Mouse (Mus musculus): Measurements from ENCODE around the gene Sipa1l1. TPM values are rescaled to one million over a fixed set of nuclear protein-coding genes. Genes with fewer than 3 reads are reported as not detected.
A peak's percentile ranks its signal among the peaks of the same experiment; 100 is the strongest.

Sipa1l1 gene
- total RNA-seq, 2 experiments from 2014 or later: 35.2 to 44.3 TPM

DNA sequence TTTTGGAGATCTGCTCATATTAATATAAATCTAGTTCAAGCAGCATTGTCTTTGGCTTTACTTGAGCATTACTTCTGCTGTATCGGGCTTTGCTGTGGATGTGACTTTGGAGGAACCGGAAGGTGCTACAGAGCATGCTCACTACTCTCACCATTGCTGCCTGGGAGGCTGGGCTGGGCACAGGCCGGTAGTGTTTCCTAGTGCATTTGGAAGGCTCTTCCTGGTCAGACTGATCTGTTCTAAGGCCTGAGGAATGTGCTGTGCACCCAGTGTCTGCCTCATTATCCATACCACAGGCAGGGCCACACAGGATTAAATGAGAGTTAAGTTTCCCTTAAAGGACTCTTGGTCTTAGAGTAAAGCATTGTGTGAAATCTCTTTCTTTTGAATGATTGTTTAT lies 79.4 kb downstream of the Sipa1l1 start:
- no peak for DNase-seq

DNA sequence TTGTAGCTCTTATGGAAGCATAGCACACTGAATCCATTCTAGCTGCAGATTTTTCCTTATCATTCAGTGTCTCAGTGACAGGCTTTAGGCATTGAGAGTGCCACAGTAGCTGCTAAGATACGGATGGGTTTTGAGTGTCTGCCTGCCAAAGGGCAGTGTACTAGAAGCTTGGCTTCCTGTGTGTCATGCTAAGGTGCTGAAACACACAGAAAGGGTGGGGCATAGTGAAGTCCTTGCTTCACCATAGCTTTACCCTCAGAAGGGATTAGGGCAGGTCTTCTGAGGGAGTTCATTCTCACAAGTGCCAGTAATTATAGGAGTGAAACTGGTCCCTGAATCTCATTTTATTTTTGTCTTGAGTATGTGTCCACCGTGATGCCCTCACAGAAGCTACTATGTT lies 82.2 kb downstream of the Sipa1l1 start:
- DNase-seq: no peak

DNA sequence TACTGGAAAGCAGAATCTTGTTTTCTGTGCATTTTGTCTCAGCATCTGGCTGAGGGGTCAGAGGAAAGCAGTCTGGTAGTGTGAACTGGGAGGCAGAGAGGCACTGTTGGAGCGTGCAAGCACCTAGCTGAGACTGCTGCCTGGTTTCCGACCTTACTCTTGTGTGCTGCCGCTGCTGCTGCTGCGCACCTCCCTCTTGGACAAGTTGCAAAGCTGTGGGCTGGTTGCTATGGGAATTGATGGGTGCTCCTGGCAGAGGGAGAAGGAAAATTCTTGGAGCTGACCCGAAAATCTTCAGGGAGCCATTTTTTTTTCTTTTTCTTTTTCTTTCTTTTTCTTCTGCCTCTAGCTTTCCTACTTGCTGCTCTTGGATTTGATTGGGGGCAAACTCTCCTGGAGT lies 85.0 kb downstream of the Sipa1l1 start:
- DNase-seq: peak; percentile 61

DNA sequence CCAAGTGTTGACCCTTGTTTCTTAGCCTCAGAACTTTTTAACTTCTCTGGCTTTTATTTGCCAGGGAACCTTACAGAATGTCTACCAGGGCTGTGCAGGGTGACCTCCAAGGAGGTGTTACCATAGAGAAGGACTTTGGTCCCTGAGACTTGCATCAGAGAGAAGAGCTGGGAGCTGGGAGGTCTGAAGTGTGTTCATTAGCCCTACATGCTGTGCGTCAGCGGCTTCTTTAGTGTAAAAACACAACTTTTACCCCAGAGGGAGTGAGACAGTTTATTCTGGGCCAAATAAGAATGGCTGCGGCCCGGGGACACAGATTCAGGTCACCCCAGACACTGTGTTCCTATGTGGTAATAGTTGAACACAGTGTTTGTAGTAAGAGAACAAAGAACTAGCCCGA lies 86.9 kb downstream of the Sipa1l1 start:
- peak; percentile 27 for DNase-seq

DNA sequence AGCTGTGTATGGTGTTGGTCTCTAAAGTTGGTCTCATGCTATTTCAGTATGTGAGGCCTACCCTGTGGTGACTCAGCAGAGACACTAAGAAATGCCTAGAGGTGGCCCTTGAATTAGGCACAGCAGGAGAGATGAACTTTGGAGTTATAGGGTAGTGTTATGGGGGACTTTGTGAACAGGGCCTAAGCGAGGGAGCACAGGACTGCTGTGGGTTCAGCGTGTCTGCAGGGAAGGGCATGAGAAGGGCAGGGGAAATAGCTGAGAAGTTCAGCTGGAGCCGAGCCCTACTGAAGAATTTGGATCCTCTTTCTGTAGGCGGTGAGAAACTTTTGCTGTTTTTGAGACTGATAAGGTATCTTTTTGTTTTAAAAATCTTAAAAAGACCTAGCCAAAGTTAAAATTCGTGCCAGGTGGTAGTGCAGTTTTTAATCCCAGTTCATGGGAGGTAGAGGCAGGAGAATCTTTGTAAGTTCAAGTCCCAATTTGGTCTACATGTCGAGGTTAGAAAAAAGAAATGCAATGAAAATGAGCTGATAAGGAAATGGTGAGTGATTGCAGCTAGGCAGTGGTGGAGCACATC lies 87.9 kb downstream of the Sipa1l1 start:
- DNase-seq: peak; percentile 22

DNA sequence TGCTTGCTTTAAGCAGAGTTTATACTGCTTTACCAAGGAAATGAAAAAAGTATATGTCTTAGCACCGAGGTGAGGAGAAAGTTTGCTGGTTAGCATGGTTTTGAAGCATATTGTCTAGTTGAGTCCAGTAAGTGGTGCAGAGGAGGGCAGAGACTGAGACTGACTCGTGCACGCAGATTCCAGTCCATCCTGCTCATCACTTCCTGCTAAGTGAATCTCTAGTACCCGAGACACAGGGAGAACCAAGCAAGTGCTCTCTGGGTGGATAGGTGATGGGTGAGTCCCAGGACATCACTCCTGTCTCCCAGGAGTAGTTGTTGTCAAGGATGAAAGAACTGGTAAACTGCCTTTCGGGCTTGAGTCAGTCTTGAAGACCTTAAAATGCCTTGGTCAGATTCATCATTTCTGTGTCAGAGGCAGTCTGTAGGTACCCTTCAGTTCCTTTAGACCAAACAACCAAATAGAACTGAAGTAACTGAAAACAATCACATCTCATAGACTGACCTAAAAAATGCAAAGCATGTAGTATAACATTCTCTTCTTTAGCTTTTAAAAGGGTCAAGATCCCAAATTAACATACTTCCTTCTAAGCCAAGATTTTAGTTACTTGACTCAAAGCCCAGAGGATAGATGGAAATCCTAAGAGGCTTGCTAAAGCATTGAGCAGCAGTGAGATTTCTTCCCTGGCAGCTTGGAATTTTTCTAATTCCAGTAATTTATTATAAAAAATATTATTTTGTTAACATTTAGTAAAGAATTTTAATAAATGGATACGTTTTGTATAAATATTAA lies 89.1 kb downstream of the Sipa1l1 start:
- DNase-seq: no peak

DNA sequence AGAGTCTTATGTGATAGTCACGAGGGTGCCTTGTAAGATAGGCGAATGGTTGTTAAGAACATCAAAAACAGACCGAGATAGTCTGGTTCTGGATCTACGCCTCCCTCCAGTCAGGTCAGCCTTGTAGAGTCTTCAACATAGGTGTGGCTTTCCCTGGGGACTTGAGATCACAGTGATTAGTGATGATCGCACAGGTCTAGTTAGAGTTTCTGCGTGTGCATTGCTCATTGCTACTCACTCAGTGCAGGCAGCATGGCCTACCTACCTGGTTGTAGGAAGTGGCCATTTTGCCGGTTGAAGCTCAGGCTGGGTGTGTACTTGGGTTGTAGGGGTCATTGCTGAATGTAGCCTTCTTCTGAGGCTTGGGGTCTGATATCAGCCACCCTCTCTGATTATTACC lies 94.3 kb downstream of the Sipa1l1 start:
- no peak for DNase-seq

DNA sequence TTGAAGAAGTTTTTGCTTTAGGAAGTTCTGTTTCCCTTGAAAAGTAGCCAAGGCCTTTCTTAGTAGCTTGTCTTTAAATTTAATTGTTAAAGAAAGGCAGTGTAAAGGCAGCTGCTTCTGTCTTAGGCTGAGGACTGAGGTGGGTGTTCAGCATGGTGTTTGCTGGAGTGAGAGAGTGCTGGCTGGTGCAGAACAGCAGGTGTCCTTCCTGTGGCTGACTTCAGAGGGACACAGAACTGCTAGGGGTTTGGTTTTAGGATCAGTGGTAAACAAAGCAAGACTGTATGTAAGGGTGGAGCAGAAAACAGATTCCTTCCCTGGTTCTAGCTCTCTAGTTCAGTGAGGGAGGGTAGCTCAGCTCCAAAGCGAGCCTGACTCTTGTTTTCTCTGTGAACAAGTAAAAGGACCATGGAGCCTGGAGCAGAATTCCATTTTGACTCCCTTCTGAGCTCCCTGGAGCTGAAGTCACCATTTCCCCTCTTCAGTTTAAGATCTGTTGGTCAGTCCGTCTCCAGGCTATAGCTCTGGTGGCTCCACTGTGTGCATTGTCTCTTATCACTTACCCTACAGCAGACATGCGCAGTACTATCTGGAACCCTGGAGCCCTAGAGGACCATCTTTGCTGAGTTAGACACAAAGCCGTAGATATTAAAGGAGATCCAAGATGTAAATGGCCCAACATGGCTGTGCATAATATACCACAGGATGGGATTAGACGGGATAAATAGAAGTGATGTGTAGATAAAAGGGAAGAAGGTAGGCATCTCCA lies 95.1 kb downstream of the Sipa1l1 start:
- no peak for DNase-seq

DNA sequence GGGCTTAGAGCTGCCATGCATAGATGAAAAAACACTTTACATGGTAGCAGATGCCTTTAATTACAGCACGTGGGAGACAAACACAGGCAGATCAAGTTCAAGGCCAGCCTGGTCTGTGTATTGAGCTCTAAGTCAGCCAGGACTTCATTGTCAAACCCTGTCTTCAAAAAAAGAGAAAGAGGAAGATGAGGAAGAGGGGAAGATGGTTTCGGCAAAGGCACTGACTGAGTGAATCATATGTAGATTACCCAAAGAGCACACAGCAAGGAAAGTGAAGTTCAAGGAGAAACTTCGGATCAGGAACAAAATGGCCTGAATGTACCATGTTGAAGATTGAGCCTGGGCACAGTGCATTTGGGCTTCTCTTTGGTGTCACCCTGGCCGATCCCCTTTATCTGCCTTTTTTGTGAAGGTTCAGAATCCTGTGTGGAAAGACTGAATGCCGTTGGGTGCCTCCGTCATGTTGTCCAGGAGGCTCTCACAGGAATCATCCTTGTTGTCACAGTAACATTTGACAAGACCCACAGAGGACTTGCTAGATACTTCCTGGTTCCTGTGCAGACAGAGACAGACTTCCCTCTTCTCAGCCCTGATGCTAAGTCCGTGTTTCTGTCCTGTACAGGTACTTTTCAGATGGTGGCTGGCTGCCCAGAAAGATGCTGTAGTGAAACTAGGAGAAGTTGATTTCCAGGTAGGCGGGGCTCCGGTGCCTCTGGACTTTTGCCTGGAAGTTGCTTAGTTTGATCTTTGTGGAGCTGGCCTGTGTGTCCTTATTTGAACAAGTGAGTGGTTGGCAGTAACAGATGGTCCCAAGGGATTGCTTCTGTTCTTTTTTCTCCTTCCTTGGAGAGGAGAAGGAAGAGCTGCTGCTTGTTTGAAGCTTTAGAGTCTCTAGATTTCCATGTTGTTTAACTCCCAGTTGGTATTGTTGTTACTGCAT lies 96.5 kb downstream of the Sipa1l1 start:
- DNase-seq: peak; percentile 71

DNA sequence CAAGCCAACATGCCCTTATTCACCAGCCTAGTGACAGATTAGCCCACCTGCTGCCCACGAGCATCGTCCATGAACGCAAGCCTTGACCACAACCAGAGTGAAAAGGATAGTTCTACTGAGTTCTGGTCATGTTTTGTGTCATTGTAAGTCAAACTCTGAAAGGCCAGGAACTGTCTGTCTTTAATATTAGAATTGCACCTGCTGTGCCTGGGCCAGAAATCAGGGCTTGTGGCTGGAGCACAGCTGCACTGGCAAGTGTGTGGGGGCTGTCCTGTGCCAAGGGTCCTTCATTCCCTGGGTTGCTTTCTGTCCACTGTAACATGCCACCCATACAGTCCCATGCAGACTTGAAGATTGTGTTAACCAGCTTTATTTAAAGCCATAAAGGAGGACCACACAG lies 102.3 kb downstream of the Sipa1l1 start:
- no peak for DNase-seq

DNA sequence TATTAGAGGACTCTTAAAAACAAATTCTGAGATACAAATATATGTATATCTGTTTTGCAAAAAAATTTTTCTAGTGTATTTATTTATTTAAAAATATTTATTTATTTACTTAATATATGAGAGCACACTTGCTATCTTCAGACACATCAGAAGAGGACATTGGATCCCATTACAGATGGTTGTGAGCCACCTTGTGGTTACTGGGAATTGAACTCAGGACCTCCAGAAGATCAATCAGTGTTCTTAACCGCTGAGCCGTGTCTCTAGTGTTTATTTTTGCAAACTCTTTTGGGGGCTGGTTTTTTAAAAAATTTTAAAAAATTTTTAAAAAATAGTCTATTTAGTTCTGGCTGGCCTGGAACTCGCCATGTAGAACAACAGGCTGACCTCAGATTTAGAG lies 104.4 kb downstream of the Sipa1l1 start:
- DNase-seq: no peak

DNA sequence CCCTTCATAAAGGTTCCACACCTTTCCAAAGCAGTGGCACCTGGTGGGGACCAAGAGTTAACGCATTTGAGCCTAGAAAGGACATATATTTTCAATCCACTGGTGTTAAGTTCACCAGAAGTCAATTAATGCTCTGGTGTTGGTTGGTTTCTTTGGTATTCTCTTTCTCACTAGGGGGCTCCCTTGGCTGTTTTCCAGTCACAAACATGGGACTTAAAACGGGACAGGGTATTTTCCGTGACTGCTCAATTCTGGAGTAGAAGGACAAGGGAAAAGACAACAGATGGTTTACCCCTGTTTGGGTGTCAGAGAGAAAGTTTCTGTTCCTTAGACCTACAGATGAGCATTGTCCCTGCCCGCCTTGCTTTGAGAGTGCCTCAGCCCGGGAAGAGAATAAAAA lies 105.5 kb downstream of the Sipa1l1 start:
- no peak for DNase-seq

DNA sequence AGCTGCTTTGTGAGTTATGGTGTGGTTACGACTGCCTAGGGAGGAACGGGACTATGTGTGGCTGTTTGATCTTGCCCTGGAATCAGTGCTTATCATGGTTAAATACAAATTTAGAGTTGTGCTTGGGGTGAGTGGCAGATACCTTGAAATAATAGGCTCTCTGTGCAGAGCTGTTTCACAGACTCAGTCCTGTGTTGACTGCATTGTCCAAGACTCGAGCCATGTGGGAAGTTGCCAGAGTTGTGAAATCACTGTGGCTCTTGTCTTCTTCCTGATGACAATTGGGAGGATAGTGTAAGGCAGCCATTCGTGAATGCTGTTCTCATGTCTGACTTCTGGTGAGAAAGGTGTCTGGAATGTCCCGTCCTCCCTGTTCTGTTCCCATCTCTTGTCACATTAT lies 106.6 kb downstream of the Sipa1l1 start:
- DNase-seq: peak; percentile 57

DNA sequence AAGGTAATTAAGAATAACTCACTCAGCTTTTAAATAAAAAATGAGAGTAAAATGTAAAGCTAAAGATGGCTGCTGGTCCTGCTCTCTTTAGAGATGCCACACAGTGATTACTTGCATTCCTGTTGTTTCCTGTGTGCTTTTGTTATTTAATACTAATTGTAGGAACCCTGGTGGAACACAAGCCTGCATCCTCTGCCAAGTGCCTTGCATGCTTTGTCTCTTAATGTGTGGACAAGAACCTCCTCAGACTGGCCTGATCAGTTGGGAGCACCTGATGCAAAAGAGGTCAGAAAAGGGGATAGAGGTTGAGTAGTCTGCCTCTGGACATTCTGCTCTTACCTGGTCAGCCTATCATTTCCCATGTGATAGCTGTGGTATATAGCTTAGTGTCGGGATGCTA lies 107.5 kb downstream of the Sipa1l1 start:
- no peak for DNase-seq

DNA sequence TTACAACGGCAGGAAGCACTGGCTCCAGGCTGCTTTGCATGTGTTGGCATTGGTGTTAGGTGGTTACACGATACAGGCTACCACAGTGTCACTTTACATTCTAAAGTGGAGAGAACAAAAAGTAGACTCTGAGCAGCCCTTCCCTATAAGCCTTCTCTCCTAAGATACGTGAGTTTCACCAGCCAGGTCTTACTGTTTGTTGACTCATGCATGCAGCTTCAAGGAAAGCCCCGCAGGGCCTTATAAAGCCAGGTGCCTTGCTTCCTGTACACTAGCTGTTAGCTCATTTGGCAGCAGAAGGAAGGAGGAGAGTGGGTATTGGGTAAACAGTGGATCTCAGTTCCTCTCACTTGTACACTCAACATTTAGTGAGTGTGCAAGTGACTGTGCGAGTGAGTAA lies 115.5 kb downstream of the Sipa1l1 start:
- peak; percentile 24 for DNase-seq

DNA sequence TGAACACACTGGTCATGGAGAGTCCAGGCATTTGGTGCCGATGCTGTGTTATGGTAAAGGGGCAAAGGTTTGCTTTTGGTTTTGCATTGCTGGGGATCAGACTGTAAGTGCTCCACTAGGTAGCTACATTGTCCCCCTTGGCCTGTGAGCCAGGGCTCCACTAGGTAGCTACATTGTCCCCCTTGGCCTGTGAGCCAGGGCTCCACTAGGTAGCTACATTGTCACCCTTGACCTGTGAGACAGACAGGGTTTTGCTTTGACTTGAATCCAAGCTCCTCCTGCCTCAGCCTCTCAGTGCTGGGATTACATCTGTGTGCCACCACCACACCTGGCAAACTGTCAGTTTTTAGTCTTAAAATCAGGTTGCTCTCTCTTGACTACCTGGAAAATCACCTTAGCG lies 115.9 kb downstream of the Sipa1l1 start:
- DNase-seq: no peak

DNA sequence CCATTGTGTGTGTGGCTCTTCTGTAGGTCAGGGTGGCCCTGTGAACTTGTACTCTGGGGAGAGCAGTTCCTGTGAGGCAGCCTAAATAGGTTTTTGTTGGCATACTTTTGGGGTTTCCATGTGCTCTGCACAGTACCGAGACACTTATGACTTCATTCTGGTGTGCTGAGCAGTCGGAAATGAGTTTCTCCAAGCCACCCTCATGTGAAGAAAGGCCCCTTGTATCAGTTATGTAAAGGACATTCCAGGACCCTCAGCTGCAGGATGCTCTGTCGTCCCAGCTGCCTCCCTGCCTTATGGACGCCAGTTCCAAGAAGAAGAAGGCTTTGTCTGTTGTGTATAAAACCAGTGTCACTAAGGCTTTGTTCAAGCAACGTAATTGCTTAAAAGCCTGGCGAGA lies 116.9 kb downstream of the Sipa1l1 start:
- no peak for DNase-seq

DNA sequence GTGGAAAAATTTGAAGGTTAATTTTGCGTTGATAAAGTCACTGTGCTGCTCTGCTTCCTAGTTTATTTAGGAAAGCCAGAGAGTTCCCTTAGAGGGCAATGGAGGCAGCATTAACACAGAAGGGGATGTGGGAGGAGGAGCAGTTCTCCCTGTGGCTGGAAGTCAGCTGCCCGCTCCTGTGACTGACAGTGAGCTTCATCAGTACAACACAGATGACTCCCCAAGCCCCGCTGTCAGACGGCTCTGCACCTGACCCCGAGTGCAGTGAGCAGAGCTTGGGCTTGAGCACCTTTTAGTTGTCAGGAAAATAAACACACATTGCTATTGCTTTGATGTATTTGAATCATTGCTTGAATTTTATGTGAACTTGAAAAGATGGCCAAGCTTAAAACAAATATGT lies 117.7 kb downstream of the Sipa1l1 start:
- DNase-seq: no peak

DNA sequence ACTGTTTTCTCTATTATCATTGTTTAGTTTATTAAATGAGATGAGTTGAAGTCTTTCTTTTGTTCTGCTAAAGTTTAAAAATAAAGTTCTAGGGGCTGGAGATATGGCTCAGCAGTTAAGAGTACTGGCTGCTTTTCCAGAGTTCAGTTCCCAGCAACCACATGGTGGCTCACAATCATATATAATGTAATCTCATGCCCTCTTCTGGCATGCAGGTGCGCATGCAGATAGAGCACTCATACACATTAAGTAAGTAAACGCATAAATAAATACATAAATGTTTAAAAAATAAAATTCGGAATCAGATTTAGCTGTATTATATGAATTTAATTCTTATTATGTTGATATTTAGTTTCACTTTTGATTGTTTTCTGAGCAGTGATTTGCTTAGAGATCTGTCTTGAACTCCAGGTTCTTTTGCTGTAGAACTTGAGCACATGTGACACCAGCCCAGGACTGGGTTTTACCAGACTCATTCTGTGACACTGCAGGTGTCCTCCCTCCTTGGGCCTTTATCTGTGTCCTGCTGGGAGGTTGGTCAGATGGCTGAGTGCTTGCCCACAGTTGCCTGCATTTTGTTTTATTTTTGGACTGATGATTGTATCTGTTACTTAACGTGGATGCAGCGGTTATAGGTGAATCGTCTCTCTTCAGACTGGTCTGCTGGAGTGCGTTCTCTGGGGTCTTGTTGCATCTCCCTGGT lies 124.6 kb downstream of the Sipa1l1 start:
- DNase-seq: no peak

DNA sequence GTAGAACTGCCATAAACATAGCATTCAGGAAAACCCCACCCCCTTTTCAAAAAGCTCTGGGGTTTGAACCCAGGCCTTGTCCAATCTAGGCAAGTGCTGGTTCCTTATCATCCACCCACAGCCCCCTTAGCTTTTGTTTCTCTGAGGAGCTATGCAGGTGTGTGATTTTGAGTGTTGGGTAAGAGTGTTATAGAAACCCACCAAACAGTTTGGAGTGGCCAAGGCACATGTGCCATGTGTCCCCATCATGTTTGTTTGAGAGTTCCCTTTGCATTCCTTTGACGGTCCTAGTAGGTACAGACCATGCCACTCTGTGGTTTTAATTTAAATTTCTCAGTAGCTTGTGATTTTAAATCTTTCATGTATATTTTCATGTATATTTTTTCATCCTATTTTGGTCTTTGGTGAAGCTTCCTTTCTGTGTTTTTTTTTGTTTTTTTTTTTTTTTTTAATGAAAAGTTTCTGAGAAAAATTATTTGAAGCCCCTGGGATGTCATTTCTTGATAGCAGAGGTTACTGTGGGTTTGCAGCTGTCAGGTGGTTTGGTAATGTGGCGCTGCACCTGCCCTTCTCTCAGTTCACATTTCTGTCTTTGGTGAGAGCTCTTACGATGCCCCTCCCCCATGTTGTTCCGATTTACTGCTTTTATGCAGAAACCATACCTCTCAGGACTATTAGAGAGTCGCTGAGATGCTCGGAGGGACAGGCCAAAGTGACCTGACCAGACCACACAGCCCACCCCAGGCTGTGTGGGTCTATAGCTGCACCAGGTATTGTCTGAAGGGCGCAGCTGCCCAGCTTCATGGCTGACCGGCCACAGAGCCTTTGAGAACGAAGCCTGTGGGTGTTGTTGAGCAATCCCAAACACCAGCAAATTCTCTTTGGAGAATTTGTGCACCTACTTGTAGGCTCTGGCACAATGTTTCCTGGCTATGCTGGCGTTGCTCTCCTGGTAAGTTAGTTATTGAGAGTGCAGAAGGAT lies 126.1 kb downstream of the Sipa1l1 start:
- no peak for DNase-seq

All from adrenal gland, postnatal 10 days (tissue).